Mouse (Mus musculus): ENCODE results near the gene Rxra. TPM values are rescaled to one million over a fixed set of nuclear protein-coding genes. Genes with fewer than 3 reads are reported as not detected.

Gene Rxra
- polyA plus RNA-seq, 1 experiment = 14.1 TPM

DNA sequence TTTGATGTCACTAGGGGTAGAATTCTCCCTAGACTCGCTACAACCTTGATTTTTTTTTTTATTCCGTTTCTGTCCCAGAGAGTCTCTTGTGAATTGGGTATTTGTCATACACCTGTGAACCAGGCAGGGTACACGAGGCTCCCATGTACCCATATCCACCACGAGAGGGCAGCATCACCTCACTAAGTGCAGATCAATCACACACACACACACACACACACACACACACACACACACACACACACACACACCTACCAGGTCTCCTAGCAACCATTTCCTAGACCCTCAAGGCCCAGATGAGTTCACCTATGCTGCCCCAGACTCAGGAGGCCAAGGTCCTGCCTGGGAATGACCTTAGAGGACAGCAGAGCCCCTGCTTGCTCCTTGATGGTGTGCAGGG lies 94.0 kb downstream of the Rxra start:
- Histone ChIP-seq H3K27me3 (ENCODE audit: control insufficient read depth, insufficient read depth, insufficient read length) (no peaks in the 10 kb centered on the region), H3K4me3 (ENCODE audit: insufficient read depth, poor library complexity, severe bottlenecking) (no peak overlapping the region), H3ac (ENCODE audit: control insufficient read depth, insufficient read length, low read depth) (no peak overlapping the region), H3K79me2 (ENCODE audit: control insufficient read depth, insufficient read depth) (no peaks in the 10 kb centered on the region), H3K79me3 (ENCODE audit: low read depth) (no peaks in the 10 kb centered on the region), H3K36me3 (ENCODE audit: control insufficient read depth, insufficient read depth) (no peaks in the 10 kb centered on the region)
- peak; percentile 82 for TF ChIP-seq CTCF (IDR thresholded peaks at IDR 0.05; ENCODE audit: control insufficient read depth, insufficient read depth, insufficient read length)
- TF ChIP-seq FOSL1 (IDR thresholded peaks at IDR 0.05; ENCODE audit: insufficient read depth, low read length, poor library complexity, severe bottlenecking) = no peak

DNA sequence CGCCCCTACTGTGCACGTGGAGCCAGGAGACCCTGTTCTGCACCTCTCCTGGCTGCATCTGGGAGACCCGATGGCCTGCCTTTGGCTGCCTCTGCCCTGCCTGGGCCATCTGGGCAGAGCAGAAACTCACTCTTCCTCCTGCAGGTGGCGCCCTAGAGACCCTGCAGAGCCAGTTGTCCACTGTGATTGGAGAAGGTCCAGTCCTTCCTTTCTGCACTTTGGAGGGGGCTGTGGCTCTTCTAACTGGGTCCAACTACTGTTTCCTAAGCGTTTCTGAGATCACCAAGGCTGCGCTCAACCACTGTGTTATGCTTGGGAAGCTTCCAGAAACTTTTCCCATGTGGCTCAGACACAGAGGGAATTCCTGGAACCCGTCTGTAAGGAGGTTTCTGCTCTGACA lies 95.7 kb downstream of the Rxra start:
- no peaks in the 10 kb centered on the region for H3K36me3 ChIP-seq (ENCODE audit: control insufficient read depth, insufficient read depth)
- H3K4me3 ChIP-seq (ENCODE audit: insufficient read depth, poor library complexity, severe bottlenecking) = no peak overlapping the region
- no peaks in the 10 kb centered on the region for H3K79me3 ChIP-seq (ENCODE audit: low read depth)

DNA sequence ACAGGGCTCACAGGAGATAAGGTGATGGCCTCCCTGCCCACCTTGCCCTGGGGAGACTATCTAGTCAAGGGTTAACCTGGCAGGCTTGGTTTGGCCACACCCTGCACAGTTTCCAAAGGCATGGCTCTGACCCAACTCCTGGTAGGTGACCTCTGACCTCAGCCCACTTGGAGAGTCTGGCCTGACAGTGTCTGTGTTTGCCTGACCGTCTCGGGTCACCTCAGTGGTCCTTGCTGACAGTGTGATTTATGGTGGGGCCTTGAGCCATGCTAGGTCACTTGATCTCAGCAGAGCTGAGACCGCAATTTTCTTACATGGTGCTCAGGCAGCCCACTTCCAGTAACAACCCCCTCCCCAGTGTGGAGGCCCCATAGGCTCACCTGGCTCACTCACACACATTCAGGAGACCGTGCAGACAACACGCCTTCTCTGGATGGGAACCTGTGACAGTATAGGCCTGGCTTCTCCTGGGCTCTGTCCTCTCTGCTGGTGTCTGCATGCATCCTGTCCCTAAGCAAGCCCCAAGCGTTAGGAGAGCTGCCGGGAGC lies 96.7 kb downstream of the Rxra start:
- Histone ChIP-seq H3K27me3 (ENCODE audit: control insufficient read depth, insufficient read depth, insufficient read length) (no peaks in the 10 kb centered on the region), H3K36me3 (ENCODE audit: control insufficient read depth, insufficient read depth) (no peaks in the 10 kb centered on the region), H3K79me3 (ENCODE audit: low read depth) (no peaks in the 10 kb centered on the region), H3K4me3 (ENCODE audit: insufficient read depth, poor library complexity, severe bottlenecking) (no peak overlapping the region), H3K79me2 (ENCODE audit: control insufficient read depth, insufficient read depth) (no peaks in the 10 kb centered on the region), H3ac (ENCODE audit: control insufficient read depth, insufficient read length, low read depth) (no peak overlapping the region)
- TF ChIP-seq CEBPB (IDR thresholded peaks at IDR 0.05; ENCODE audit: low read depth) = no peak
- no peak for TF ChIP-seq CTCF (IDR thresholded peaks at IDR 0.05; ENCODE audit: control insufficient read depth, insufficient read depth, insufficient read length)
- TF ChIP-seq MAX (IDR thresholded peaks at IDR 0.05) = no peak
- TF ChIP-seq MYOD1 (IDR thresholded peaks at IDR 0.05; ENCODE audit: control insufficient read depth, insufficient read length, low read depth) = no peak
- no peak for TF ChIP-seq FOSL1 (IDR thresholded peaks at IDR 0.05; ENCODE audit: insufficient read depth, low read length, poor library complexity, severe bottlenecking)
- TF ChIP-seq MYOG (IDR thresholded peaks at IDR 0.05; ENCODE audit: control insufficient read depth, extremely low read depth, insufficient read length) = no peak
- no peak for TF ChIP-seq USF1 (IDR thresholded peaks at IDR 0.05; ENCODE audit: low read depth)

More for the DNA sequence above, 95.7 kb downstream of the Rxra start:
- Histone ChIP-seq H3K79me2 (ENCODE audit: control insufficient read depth, insufficient read depth) (no peaks in the 10 kb centered on the region), H3K27me3 (ENCODE audit: control insufficient read depth, insufficient read depth, insufficient read length) (no peaks in the 10 kb centered on the region), H3ac (ENCODE audit: control insufficient read depth, insufficient read length, low read depth) (peak overlapping the region; percentile 22)
- no peak for TF ChIP-seq CEBPB (IDR thresholded peaks at IDR 0.05; ENCODE audit: low read depth)
- no peak for TF ChIP-seq MYOG (IDR thresholded peaks at IDR 0.05; ENCODE audit: control insufficient read depth, extremely low read depth, insufficient read length)
- TF ChIP-seq MYOD1 (IDR thresholded peaks at IDR 0.05; ENCODE audit: control insufficient read depth, insufficient read length, low read depth) = no peak
- no peak for TF ChIP-seq USF1 (IDR thresholded peaks at IDR 0.05; ENCODE audit: low read depth)
- no peak for TF ChIP-seq FOSL1 (IDR thresholded peaks at IDR 0.05; ENCODE audit: insufficient read depth, low read length, poor library complexity, severe bottlenecking)
- TF ChIP-seq CTCF (IDR thresholded peaks at IDR 0.05; ENCODE audit: control insufficient read depth, insufficient read depth, insufficient read length) = peak; percentile 92
- no peak for TF ChIP-seq MAX (IDR thresholded peaks at IDR 0.05)

DNA sequence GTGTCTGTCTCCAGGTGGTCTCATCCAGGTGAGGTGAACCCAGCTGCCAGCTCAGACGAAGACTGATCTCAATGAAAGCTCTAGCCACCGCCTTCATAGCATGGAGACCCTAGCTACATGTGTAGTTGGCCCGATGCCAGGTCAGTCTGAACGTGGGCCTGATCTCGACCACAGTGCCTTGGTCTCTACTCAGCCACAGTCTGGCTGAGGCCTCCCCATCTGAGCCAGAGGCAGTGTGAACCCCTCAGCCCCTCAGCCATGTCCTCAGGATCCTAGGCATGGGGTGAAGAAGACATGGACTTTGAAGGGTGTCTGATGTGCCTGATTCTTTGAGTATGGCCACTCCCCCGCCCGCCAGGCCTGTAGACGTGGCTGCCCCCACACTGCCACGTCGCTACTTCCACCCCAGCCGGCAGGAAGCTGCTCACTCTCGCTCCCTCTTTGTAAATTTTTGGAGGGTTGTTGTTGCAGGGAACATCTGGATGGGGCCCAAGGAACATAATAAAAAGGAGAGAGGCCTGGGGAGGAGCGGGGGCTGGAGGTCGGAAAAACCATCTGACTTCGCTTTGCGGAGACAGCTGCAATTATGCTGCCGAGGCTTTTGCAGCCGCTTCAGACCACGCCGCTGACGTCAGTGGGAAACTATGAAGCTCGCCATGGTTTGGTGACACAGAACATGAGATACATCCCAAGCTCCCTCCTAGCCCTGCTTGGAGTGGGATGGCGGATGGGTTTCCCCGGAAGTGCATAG lies 97.9 kb downstream of the Rxra start:
- TF ChIP-seq MAX (IDR thresholded peaks at IDR 0.05) = peak; percentile 73
- TF ChIP-seq USF1 (IDR thresholded peaks at IDR 0.05; ENCODE audit: low read depth) = no peak
- peak; percentile 92 for TF ChIP-seq MYOD1 (IDR thresholded peaks at IDR 0.05; ENCODE audit: control insufficient read depth, insufficient read length, low read depth)
- no peak for TF ChIP-seq MYOG (IDR thresholded peaks at IDR 0.05; ENCODE audit: control insufficient read depth, extremely low read depth, insufficient read length)
- Histone ChIP-seq H3ac (ENCODE audit: control insufficient read depth, insufficient read length, low read depth) (peak overlapping the region; percentile 38), H3K79me3 (ENCODE audit: low read depth) (no peaks in the 10 kb centered on the region), H3K79me2 (ENCODE audit: control insufficient read depth, insufficient read depth) (no peaks in the 10 kb centered on the region), H3K36me3 (ENCODE audit: control insufficient read depth, insufficient read depth) (no peaks in the 10 kb centered on the region), H3K27me3 (ENCODE audit: control insufficient read depth, insufficient read depth, insufficient read length) (no peaks in the 10 kb centered on the region), H3K4me3 (ENCODE audit: insufficient read depth, poor library complexity, severe bottlenecking) (no peak overlapping the region)

DNA sequence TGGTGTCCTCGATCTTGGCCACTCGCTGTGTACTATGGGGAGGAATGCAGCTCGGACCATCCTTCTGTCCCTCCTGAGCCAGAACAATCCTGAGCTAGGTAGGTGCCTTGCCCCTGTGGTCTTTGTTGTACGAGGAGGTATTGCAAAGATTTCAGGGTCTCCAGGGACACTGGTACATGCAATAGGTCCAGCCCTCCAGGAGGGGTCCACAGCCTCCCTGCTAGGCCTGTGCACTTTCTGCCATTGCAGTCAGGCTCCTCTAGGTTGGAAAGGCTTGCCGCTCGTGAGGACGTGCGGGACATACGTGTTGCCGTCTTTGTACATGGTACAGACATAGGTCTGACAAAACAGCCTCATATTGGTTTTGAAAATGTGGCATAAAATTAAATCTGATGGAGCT lies 98.8 kb downstream of the Rxra start:
- H3K27me3 ChIP-seq (ENCODE audit: control insufficient read depth, insufficient read depth, insufficient read length) = no peaks in the 10 kb centered on the region
- no peak overlapping the region for H3K4me3 ChIP-seq (ENCODE audit: insufficient read depth, poor library complexity, severe bottlenecking)

DNA sequence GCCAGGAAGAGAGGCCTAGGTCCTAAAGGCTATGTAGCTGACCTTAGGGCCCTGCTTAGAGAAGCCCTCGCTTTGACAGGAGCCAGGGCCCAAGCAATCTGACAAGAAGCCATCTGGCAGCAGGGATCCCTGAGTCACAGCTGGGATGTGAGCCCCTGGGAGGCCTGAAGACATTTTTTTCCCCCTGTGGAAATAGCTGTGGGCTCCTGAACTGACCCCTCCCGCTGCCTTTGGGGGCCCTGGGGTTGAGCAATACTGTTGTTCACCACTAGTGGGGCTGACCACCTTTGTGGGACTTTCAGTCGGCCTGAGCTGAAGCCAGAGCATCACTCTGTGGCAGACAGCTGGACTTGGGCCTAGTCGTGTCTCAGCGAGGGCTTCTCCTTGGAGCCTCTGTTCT lies 99.4 kb downstream of the Rxra start:
- Histone ChIP-seq H3K79me3 (ENCODE audit: low read depth) (no peaks in the 10 kb centered on the region), H3K36me3 (ENCODE audit: control insufficient read depth, insufficient read depth) (no peaks in the 10 kb centered on the region), H3ac (ENCODE audit: control insufficient read depth, insufficient read length, low read depth) (peak overlapping the region; percentile 2), H3K4me3 (ENCODE audit: insufficient read depth, poor library complexity, severe bottlenecking) (no peak overlapping the region), H3K79me2 (ENCODE audit: control insufficient read depth, insufficient read depth) (no peaks in the 10 kb centered on the region), H3K27me3 (ENCODE audit: control insufficient read depth, insufficient read depth, insufficient read length) (no peaks in the 10 kb centered on the region)
- TF ChIP-seq MAX (IDR thresholded peaks at IDR 0.05) (peak; percentile 44), CTCF (IDR thresholded peaks at IDR 0.05; ENCODE audit: control insufficient read depth, insufficient read depth, insufficient read length) (peak; percentile 20), CEBPB (IDR thresholded peaks at IDR 0.05; ENCODE audit: low read depth) (peak; percentile 87), MYOD1 (IDR thresholded peaks at IDR 0.05; ENCODE audit: control insufficient read depth, insufficient read length, low read depth) (no peak), MYOG (IDR thresholded peaks at IDR 0.05; ENCODE audit: control insufficient read depth, extremely low read depth, insufficient read length) (no peak)

More for the DNA sequence above, 98.8 kb downstream of the Rxra start:
- TF ChIP-seq FOSL1 (IDR thresholded peaks at IDR 0.05; ENCODE audit: insufficient read depth, low read length, poor library complexity, severe bottlenecking) (no peak), MYOD1 (IDR thresholded peaks at IDR 0.05; ENCODE audit: control insufficient read depth, insufficient read length, low read depth) (no peak), CEBPB (IDR thresholded peaks at IDR 0.05; ENCODE audit: low read depth) (no peak)
- no peaks in the 10 kb centered on the region for H3K79me2 ChIP-seq (ENCODE audit: control insufficient read depth, insufficient read depth)
- H3ac ChIP-seq (ENCODE audit: control insufficient read depth, insufficient read length, low read depth) = no peak overlapping the region
- no peaks in the 10 kb centered on the region for H3K79me3 ChIP-seq (ENCODE audit: low read depth)
- no peaks in the 10 kb centered on the region for H3K36me3 ChIP-seq (ENCODE audit: control insufficient read depth, insufficient read depth)

Measured in C2C12 (cell line).